Mouse (Mus musculus): ENCODE results near the gene Map3k9. TPM values are rescaled to one million over a fixed set of nuclear protein-coding genes. Genes with fewer than 3 reads are reported as not detected.

The Map3k9 gene
- polyA plus RNA-seq, 1 experiment from 2014 or later: 2.4 TPM

- Histone ChIP-seq H3K27ac (no peak overlapping the region), H3K36me3 (ENCODE audit: inconsistent target) (no peaks in the 10 kb centered on the region), H3K79me2 (ENCODE audit: inconsistent target) (no peaks in the 10 kb centered on the region), H3K4me3 (ENCODE audit: inconsistent target) (no peak overlapping the region)
- WGBS (ENCODE audit: missing documents): 98% methylated on average over 7 of the region's 7 CpGs
Observed at GRCm38 (mm10) chr12:81803803-81804202, 22.8 kb upstream of the Map3k9 start.

DNA sequence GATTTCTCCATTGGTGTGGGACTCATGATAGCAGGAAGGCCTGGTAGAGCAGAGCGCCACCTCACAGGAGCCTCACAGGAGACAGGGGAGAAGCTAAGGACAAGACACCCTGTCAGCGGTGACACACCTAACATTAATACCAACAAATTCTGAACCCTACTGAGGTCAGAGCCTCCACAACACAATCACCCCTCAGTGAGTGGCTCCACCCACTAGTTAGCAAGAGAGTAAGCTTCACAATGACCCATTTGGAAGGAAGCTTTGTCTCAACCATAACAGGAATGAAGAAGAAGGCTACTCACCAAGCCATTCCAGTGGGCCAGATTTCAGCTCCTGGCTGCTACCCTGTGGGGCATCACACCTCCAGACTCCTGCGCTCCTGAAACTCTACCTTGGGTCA lies 22.0 kb upstream of the Map3k9 start:
- Histone ChIP-seq H3K27ac (no peak overlapping the region), H3K36me3 (ENCODE audit: inconsistent target) (no peaks in the 10 kb centered on the region), H3K79me2 (ENCODE audit: inconsistent target) (no peaks in the 10 kb centered on the region), H3K4me3 (ENCODE audit: inconsistent target) (no peak overlapping the region)
- 88% methylated on average over 3 of the region's 3 CpGs for WGBS (ENCODE audit: missing documents)

- WGBS (ENCODE audit: missing documents): 95% methylated on average over 9 of the region's 9 CpGs
- Histone ChIP-seq H3K4me3 (ENCODE audit: inconsistent target) (no peak overlapping the region), H3K79me2 (ENCODE audit: inconsistent target) (no peaks in the 10 kb centered on the region), H3K36me3 (ENCODE audit: inconsistent target) (no peaks in the 10 kb centered on the region), H3K27ac (no peak overlapping the region)
Observed at GRCm38 (mm10) chr12:81801134-81801533, 20.2 kb upstream of the Map3k9 start.

DNA sequence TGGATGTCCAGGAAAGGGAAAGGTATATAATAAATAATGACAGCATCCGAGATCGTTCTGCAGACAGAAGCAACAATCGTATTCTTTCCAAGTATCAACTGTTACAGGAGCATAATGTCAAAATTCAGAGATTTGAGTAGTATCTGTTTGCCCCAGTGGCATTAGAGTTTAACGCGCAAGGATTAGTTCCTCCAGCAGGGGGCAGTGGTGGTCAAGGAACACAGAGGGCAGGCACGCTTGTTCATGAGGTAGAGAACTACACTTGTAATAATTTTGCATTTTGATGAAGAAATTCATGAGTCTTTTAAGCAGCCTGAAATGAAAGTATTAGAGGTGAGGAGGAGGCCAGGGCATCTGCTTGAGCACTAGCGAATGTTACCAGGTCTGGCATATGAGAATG lies 15.6 kb upstream of the Map3k9 start:
- Histone ChIP-seq H3K36me3 (ENCODE audit: inconsistent target) (no peaks in the 10 kb centered on the region), H3K27ac (no peak overlapping the region), H3K79me2 (ENCODE audit: inconsistent target) (no peaks in the 10 kb centered on the region), H3K4me3 (ENCODE audit: inconsistent target) (no peak overlapping the region)
- WGBS (ENCODE audit: missing documents): 2% methylated on average over 7 of the region's 7 CpGs

DNA sequence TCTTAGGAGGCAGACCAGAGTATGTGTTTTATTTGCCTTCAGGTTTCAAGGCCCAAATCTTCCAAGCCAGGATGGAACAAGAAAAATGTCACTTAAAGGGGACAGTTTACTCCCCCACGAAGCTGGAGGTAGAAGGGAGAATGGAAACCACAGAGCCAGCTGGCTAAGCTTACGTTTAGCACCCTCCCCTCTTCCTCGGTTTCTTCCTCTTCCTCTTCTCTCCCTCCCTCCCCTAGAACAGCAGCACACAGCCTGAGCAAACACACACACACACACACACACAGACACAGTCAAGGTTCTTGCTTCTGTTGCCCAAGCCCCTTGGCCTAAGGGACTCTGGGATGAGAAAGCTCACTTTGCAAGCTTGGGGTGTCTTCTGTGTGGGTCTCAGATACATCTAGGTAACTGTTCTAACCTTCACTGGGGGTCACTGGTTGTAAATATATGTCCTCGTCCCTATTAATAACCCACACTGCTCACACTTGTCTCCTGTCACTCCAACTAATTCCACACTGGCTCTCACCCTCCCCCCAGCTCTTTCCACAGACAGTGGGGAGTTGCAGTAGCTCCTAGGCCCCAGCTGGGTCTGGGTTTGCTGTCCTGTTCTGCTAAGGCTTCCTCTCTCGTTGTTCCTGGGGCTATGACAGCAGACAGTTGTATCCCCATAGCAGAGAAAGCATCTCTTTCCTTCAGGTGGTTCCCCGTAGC lies 11.7 kb upstream of the Map3k9 start:
- Histone ChIP-seq H3K79me2 (ENCODE audit: inconsistent target) (no peaks in the 10 kb centered on the region), H3K36me3 (ENCODE audit: inconsistent target) (no peaks in the 10 kb centered on the region), H3K4me3 (ENCODE audit: inconsistent target) (no peak overlapping the region), H3K27ac (no peak overlapping the region)
- WGBS (ENCODE audit: missing documents): 36% methylated on average over 6 of the region's 6 CpGs

DNA sequence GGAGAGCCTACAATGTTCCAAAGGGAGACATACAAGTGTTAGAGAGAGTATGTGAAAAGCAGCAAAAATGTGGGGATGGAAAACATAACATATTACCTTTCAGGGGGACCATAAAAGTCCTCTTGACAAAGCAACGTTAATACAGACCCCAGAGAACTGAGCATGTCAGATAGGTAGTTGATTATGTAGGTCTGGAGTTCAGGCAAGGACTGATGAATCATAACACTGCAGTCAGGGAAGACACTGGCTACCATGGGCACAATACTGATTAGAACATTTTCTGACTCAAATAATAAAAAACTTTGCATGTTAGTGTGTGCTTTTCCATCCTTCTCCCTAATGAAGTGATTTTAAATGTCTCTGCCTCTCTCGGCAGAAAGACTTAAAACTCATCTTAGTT lies 8.5 kb upstream of the Map3k9 start:
- 64% methylated on average over 2 of the region's 2 CpGs for WGBS (ENCODE audit: missing documents)
- no peaks in the 10 kb centered on the region for H3K36me3 ChIP-seq (ENCODE audit: inconsistent target)
- no peak overlapping the region for H3K4me3 ChIP-seq (ENCODE audit: inconsistent target)
- no peak overlapping the region for H3K27ac ChIP-seq
- no peaks in the 10 kb centered on the region for H3K79me2 ChIP-seq (ENCODE audit: inconsistent target)

DNA sequence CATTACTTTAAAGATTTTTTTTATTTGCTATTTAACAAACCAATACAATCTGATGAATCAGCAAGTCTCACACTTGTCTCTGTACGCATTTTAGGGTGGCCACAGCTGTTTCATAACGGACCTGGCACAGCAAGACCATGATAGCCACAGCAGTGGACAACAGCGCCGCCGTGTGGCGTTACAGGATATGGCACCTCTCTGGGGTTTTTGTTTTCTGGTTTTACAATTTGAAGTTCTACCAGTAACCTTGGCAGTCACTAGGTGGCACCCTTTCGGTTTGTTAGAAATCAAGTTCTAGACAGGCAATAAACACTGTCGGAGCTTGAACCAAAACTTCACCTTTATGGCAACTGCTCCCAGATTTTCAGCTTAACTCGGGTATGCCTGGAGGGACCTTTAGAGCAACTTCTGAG lies 7.7 kb upstream of the Map3k9 start:
- Histone ChIP-seq H3K4me3 (ENCODE audit: inconsistent target) (no peak overlapping the region; the same call in 1 of the 2 replicates), H3K79me2 (ENCODE audit: inconsistent target) (no peaks in the 10 kb centered on the region), H3K36me3 (ENCODE audit: inconsistent target) (no peaks in the 10 kb centered on the region), H3K27ac (no peak overlapping the region)
- WGBS (ENCODE audit: missing documents): under 1% methylated on average over 9 of the region's 9 CpGs

DNA sequence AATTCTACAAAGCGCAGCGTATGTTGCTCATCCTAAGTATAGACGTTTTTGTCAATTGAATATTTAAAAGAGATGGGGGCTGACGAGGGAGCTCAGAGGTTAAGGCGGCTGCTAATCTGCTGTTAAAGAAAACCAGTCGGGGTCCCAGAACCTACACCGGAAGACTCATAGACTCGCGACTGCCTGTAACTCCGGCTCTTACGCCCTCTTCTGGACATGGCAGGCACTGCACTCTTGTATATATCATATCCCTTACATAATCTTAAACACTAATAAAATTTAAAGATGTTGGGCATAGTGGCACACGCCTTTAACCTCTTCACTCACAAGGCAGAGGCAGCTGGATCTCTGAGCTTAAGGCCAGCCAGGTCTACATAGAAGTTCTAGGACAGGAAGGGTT lies 6.3 kb upstream of the Map3k9 start:
- Histone ChIP-seq H3K36me3 (ENCODE audit: inconsistent target) (no peaks in the 10 kb centered on the region), H3K27ac (no peak overlapping the region), H3K79me2 (ENCODE audit: inconsistent target) (no peaks in the 10 kb centered on the region), H3K4me3 (ENCODE audit: inconsistent target) (no peak overlapping the region)
- WGBS (ENCODE audit: missing documents): 71% methylated on average over 12 of the region's 12 CpGs

- Histone ChIP-seq H3K4me3 (ENCODE audit: inconsistent target) (no peak overlapping the region), H3K36me3 (ENCODE audit: inconsistent target) (no peaks in the 10 kb centered on the region), H3K27ac (no peak overlapping the region), H3K79me2 (ENCODE audit: inconsistent target) (peaks cover 3% of the 10 kb centered on the region; the same call in 1 of the 2 replicates)
- 89% methylated on average over 4 of the region's 4 CpGs for WGBS (ENCODE audit: missing documents)
Observed at GRCm38 (mm10) chr12:81783301-81783700, 2.3 kb upstream of the Map3k9 start.

DNA sequence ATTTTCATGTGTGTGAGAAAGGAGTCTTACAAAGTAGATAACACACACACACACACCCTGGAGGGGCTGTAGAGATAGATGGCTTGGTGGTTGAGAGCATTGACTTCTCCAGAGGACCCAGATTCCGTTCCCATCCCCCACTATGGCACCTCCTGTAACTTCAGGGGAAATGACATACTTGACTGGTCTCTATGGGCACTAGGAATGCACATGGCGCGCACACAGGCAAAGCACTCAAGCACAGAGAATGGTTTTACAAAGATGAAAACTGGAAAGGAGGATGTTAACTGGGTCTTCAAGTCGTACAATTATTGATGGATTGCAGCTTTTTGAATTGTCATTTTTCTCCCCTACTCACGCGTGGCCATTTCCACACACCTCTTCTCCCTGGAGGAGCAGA lies 1.6 kb upstream of the Map3k9 start:
- Histone ChIP-seq H3K36me3 (ENCODE audit: inconsistent target) (no peaks in the 10 kb centered on the region), H3K79me2 (ENCODE audit: inconsistent target) (peaks cover 6% of the 10 kb centered on the region; the same call in 1 of the 2 replicates), H3K4me3 (ENCODE audit: inconsistent target) (no peak overlapping the region), H3K27ac (no peak overlapping the region)
- 92% methylated on average over 3 of the region's 6 CpGs for WGBS (ENCODE audit: missing documents)

- no peak overlapping the region for H3K27ac ChIP-seq
- 1% methylated on average over 71 of the region's 91 CpGs for WGBS (ENCODE audit: missing documents)
- H3K79me2 ChIP-seq (ENCODE audit: inconsistent target): peaks cover 6% of the 10 kb centered on the region; the same call in 1 of the 2 replicates
- peak overlapping the region; percentile 7; the same call in 1 of the 2 replicates for H3K4me3 ChIP-seq (ENCODE audit: inconsistent target)
- H3K36me3 ChIP-seq (ENCODE audit: inconsistent target): no peaks in the 10 kb centered on the region
Observed at GRCm38 (mm10) chr12:81780271-81781093, 493 bp downstream of the Map3k9 start.

DNA sequence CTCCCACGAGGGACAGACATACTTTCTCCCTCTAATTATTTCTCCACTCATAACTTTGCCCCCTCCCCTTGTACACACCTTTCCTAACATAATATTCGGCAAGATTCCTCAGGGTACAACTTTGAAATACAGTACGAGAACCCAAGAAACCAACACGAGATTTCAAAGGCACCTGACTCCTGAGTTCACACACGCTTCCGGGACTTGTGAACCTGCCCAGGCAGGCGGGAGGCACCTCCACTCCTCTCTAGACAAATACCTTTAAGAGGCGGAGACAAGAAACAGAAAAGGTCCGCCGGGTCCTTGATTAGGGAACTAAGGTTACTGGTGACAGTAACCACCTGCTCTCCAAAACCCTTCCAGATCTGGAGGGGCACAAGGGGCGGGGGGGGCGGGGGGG lies 1.1 kb downstream of the Map3k9 start:
- H3K4me3 ChIP-seq (ENCODE audit: inconsistent target): peak overlapping the region; percentile 7; the same call in 1 of the 2 replicates
- 27% methylated on average over 10 of the region's 12 CpGs for WGBS (ENCODE audit: missing documents)

DNA sequence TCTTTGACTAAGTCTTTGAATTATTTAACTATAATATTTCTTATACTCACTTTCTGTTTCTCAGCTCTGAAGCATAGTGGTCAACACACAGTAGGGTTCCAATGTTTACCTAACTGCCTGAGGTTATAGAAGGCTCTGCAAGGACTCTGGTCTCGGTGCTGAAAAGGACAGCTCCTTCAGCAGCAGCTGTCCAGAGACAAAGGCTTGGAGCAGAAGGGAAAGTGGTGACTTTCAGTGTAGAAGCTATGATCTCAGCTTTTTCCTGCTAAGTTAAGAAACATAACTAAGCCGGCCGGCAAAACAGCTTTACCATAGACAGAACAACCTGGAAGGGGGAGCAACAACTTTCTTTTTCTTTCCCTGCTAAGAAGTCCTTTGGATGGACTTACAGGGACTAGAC lies 4.8 kb downstream of the Map3k9 start:
- Histone ChIP-seq H3K79me2 (ENCODE audit: inconsistent target) (peaks cover 6% of the 10 kb centered on the region; the same call in 1 of the 2 replicates), H3K36me3 (ENCODE audit: inconsistent target) (no peaks in the 10 kb centered on the region), H3K4me3 (ENCODE audit: inconsistent target) (no peak overlapping the region), H3K27ac (no peak overlapping the region)
- 65% methylated on average over 3 of the region's 3 CpGs for WGBS (ENCODE audit: missing documents)

More for the DNA sequence above, 1.1 kb downstream of the Map3k9 start:
- Histone ChIP-seq H3K79me2 (ENCODE audit: inconsistent target) (peaks cover 6% of the 10 kb centered on the region; the same call in 1 of the 2 replicates), H3K36me3 (ENCODE audit: inconsistent target) (no peaks in the 10 kb centered on the region), H3K27ac (no peak overlapping the region)

DNA sequence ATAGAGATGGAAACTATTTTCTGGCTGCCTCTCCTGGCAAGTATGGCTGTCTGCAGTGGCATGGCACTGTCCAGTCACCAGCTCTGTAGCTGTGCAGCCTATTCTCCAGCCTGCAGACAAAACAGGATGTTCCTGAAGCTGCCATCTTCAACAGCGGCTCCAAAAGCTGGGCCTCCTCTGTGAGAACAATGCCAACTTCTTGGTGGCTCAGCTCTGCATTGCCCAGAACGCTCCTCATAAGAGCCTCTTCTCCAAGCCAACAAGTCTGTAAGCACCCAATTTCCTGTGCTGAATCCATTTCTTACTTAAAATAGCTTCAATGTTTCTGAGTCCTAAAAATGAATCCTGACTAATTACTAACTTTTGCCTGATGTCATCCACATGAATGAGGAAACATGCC lies 5.3 kb downstream of the Map3k9 start:
- no peak overlapping the region for H3K4me3 ChIP-seq (ENCODE audit: inconsistent target)
- H3K79me2 ChIP-seq (ENCODE audit: inconsistent target): peaks cover 6% of the 10 kb centered on the region; the same call in 1 of the 2 replicates
- peak overlapping the region; percentile 25 for H3K27ac ChIP-seq
- 63% methylated on average over 2 of the region's 2 CpGs for WGBS (ENCODE audit: missing documents)
- H3K36me3 ChIP-seq (ENCODE audit: inconsistent target): no peaks in the 10 kb centered on the region

GRCm38 (mm10) chr12:81774186-81774585 lies 6.8 kb downstream of the Map3k9 start:
- Histone ChIP-seq H3K4me3 (ENCODE audit: inconsistent target) (no peak overlapping the region), H3K79me2 (ENCODE audit: inconsistent target) (peaks cover 6% of the 10 kb centered on the region; the same call in 1 of the 2 replicates), H3K27ac (no peak overlapping the region), H3K36me3 (ENCODE audit: inconsistent target) (no peaks in the 10 kb centered on the region)
- 86% methylated on average over 4 of the region's 4 CpGs for WGBS (ENCODE audit: missing documents)
